Mouse (Mus musculus) E14TG2a.4 (cell line): ENCODE data around the gene Eml6.

Source experiments
- CTCF ChIP-seq: conservative IDR thresholded peaks from 2 replicates; pipeline ENCODE4 v1.5.1; 2014; ENCODE audit warnings: low read length
- NANOG ChIP-seq: IDR thresholded peaks from 2 replicates; pipeline ENCODE4 v1.6.1; 2014; ENCODE audit warnings: borderline replicate concordance, low read length, mixed read lengths
- POU5F1 ChIP-seq: IDR thresholded peaks from 2 replicates; pipeline ENCODE4 v1.6.1; 2014; ENCODE audit warnings: low read length, borderline replicate concordance

GRCm38 (mm10) chr11:29779409-29780026, 246.3 kb downstream of the Eml6 start:
- no peak for TF ChIP-seq CTCF
- no peak for TF ChIP-seq POU5F1
- no peak for TF ChIP-seq NANOG
